Mouse (Mus musculus) spleen, postnatal 10 days (tissue): ENCODE measurements around the gene Rnase1.
"Not testable (repeated sequence)": the region's sequence is repeated elsewhere in the genome, so short reads cannot be mapped to it uniquely, and the experiment has no call there.

Experiments used
- DNase-seq, 2 experiments: peaks; one replicate each; pipeline ENCODE4 v3.0.0; 2021 to 2022; ENCODE audit warnings: low spot score in 2 of 2

Rnase1 gene

DNA sequence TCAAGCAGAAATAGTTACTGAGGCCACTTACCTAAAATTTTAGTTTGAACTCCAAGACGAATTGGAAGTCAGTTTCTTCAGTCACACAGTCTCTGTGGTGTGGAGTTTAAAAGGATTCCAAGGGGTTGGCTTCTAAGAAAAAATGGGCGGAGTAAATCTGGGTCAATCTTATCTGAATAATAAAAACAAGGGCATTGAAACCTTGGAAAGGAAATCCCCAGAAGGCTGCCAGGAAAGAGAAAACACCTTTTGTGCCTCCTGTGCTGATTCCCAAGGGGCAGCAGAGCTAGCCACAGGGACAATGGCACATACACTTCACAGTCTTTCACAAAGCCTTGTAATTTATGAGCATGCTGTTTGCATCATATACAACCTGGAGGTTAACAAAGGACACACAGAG is at the start of gene Rnase1:
Gene Rnase1, minus strand, starts transcription at position 101 of the 400 bp plus-strand sequence.
- no peak for DNase-seq

DNA sequence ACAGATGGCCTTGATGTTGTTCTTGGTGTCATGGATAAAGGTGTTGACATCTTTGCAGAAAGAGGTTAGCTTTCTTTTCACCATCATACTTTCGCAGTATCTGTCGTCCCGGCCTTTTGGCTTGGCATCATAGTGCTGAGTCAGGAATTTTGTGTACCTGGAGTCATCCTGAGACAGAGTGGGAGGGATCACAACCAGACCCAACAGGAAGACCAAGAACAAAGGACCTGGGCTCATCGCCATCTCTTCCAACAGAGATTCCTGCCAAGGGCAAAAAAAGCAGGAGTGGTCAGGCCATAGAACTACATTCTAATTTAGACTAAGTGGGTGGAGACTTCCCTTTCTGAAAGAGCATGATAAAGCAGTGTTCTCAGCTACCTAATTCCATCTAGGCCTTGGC is 49.1 kb upstream of the Rnase1 start:
- no peak for DNase-seq

DNA sequence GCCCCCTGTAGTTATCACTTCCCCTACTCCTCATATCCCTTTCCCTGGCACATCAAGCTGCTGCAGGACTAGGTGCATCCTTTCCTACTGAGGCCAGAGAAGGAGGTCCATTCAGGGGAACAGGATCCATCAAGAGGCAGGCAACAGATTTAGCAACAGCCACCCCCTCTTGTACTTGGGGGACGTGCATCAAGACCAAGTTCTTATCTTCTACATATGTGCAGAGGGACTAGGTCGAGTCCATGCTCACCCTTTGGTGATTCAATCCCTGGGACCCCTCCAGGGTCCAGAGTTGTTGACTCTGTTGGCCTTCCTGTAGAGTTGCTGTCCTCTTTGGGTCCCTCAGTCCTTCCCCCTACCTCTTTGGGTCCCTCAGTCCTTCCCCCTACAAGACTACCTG is 34.5 kb upstream of the Rnase1 start:
- not testable (repeated sequence) for DNase-seq

DNA sequence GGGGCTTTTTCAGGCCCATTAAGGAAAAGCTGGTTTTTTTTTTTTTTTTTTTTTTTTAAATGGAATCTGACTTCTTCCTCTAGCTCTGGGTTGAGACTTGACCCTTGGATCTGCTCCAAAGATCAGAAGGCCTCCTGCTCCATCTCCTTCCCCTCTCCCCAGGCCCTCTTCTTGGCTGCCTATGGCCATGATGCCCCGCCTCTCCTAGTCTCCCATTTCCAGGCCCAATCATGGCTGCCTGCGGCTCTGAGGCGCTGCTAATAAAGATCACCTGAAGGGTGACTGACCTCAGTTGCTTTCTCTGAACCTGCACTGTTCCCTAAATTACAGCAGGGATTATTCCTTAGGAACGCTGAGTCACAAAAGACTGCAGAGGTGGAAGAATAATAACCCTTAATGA is 27.3 kb upstream of the Rnase1 start:
- DNase-seq, result no peak

DNA sequence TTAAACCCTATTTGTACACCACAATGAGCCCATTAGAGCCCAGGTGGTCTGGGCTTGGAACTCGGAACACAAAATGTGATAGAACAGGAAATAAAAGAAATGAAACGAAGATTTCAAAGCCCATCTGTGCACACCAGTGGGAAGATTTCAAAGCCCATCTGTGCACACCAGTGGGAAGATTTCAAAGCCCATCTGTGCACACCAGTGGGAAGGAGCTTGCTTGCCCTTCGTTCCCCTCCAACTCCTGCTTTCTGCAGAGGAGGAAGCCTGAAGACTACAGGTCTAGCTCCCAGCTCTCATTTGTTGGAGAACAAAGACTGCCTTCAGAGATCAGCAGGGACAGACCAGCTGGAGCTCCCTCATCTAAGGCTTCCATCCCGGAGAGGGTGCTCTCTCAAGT is 26.4 kb upstream of the Rnase1 start:
- DNase-seq, result not testable (repeated sequence)

DNA sequence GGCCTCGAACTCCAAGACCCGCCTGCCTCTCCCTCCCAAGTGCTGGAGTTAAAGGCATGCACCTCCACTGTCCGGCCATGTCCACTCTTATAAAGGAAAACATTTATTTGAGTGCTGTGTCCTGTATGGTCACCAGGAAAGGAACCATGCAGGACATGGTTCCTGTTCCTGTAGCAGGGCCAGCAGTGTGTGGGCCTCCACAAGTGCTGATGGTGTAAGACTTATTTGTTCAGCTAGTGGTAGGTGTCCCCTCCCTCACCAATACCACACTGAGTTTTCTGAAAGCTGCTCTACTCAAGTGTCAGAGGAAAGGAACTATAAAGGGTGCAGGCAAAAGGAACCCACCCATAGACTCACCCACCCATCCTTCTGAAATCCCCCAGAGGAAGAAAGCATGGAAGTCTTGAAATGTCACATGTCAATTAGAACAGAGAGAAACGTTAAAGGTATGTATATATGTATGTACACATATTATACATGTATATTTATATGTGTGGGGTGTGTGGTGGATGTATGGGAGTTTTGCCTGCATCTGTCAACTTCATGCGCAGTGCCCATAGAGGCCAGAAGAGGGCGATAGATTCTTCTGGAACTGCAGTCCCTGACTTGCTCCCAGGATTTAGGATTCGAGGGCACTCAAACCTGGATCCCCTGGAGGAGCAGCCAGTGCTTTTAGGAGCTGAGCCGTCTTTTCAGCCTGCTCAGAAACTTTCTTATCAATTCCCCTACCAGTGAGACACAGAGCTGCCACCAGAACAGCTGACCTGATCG is 25.7 kb upstream of the Rnase1 start:
- DNase-seq, result peak in 1 of 2 experiments; percentile 62

DNA sequence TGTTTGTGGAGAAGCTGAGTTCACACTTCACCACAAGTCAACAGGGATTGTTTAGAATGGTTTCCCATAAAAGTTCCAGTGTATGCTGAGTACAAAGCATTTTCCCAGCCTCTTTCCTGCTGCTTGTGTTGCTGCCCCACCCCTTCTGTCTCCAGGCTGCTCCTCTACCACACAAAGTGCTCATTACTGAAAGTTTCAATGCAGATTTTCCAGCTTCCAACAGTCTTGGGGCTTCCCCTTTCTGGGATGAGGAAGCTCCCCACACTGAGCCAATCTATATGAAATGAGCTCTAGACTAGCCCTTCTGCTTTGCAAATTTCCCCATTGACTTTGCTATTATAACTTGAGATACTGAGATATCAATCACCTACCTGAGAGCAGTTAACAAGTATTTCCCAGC is 19.5 kb upstream of the Rnase1 start:
- no peak for DNase-seq

DNA sequence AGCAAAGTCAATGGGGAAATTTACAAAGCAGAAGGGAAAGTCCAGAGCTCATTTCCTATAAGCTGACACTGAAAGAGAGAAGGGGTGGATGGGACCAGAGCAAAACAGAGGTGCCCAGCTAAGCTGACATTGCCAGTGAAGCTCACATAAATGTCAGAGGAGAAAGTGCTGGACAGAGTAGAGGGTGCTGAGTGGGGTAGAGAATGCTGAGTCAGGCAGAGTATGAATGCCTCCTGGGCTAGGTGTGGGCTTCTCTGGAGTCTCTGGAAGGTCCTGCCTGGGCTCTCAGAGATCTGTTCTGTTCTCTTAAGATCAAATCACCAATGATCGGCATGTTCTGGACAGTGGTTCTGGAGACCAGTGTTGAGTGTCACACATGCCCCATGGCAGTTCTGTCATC is 18.9 kb upstream of the Rnase1 start:
- no peak for DNase-seq

DNA sequence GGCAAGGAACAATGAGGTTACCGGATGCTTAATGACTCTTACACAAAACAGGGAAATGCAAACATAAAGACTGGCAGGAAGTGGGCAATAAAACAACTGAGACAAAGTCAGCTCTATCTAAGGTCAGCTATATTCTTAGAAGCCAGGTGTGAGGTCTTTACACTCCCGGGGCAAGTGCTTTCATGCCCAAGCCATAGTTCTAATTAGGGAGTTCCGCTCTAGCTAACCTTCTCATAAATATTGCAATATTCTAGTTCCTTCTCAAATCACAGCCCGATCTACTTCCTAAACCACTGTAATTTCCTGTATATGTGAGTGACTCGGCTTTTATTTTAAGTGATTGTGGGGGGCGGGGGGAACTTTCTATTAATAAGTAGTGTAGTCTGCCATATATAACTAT is 16.7 kb upstream of the Rnase1 start:
- not testable (repeated sequence) for DNase-seq

DNA sequence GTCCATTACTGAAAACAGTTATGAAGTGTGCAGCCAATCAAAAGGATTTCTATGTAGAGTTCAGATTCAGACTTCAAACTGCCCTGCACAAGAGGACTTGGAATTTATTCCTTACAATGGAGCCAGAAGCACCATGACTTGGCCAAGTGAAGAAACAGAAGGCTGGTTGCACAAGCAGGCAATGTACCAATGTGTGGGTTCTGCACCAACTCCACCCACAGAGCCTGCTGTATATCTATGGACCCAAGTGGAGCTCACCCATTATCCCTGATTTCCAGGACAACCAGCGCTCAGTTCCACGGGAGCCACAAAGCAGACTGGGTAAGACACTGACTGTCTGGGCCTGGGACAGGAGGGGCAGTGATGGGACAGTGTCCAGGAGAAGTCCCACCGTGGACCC is 15.4 kb upstream of the Rnase1 start, which contains the start of gene Rnase2b:
Gene Rnase2b, plus strand, starts transcription at position 285 of the 400 bp plus-strand sequence.
- DNase-seq, result not testable (repeated sequence)

DNA sequence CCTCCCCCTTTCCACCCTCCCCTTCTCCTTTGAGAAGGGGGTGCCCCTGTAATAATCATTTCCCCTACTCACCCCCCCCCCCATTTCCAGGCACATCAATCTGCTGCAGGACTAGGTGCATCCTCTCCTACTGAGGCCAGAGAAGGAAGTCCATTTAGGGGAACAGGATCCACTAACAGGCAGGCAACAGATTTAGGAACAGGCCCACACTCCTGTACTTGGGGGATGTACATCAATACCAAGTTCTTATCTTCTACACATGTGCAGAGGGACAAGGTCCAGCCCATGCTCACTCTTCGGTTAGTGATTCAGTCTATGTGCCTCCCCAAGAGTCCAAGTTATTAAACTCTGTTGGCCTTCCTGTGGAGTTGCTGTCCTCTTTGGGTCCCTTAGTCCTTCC is 10.5 kb upstream of the Rnase1 start:
- DNase-seq, result no peak

DNA sequence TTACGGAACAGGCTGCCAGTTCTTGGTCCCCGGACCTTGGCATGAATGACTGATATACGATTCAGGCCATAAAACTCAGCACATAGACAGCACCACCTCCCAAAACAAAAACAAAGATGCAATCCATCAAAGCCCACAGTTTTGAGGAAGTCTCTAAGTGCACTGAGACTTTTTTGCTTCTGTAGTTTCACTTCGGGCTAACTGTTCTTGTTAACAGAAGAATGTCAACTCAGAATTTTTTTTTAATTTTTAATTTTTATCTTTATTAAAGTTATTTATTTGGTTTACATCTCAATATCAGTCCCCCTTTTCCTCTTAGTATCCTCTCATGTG is 10.1 kb upstream of the Rnase1 start:
- DNase-seq, result no peak

DNA sequence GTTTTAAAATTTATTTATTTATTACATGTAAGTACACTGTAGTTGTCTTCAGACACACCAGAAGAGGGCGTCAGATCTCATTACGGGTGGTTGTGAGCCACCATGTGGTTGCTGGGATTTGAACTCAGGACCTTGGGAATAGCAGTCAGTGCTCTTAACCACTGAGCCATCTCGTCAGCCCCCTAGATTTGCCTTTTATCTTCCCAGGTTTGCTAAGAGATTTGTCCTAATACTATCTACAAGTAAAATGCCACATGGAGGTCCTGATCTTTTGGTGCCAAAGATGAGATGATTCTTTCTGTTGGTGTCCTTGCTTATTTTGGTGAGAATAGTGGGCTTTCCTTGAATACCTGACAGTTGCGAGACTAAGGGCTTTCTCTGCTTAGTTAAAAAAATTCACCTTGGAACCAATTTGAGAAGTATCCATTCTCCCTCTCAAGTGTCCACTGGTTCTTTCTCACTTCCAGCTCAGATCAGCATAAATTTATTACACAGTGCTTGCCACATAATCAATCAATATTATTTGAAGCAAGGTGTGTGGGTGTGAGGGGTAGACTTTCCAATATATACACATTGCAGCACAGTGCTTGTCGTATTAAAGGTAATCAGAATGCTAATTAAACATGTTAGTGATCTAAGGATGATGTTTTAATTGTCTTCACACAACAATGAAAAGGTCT is 9.6 kb upstream of the Rnase1 start:
- no peak for DNase-seq

DNA sequence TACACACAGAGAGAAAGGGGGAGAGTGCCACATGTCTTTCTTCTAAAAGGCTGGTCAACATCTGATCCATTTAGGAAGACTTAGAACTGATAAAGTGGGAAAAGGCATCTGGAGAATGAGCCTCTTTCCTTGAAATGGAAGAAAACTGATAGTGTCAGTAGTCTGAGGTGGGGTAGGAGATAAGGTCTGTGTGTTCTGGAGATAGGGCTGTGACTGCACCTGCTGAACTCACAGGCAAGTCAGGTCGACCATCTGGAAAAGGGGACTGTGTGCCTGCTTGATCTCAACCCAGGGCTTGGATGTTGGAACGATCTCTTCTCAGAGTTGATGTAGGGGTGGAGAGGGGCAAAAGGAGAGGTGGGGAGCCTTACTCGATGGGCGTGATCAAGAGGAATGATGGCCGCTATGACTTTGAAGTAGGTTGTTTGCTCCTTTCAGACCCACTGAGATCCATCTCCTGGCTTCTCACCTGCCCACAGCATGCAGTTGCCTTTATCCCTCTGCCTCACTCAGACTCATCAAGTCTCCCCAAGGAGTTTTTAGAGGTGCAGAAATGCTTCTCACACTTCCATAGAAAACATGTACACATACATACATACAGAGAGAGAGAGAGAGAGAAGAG is 5.8 kb upstream of the Rnase1 start:
- no peak for DNase-seq

DNA sequence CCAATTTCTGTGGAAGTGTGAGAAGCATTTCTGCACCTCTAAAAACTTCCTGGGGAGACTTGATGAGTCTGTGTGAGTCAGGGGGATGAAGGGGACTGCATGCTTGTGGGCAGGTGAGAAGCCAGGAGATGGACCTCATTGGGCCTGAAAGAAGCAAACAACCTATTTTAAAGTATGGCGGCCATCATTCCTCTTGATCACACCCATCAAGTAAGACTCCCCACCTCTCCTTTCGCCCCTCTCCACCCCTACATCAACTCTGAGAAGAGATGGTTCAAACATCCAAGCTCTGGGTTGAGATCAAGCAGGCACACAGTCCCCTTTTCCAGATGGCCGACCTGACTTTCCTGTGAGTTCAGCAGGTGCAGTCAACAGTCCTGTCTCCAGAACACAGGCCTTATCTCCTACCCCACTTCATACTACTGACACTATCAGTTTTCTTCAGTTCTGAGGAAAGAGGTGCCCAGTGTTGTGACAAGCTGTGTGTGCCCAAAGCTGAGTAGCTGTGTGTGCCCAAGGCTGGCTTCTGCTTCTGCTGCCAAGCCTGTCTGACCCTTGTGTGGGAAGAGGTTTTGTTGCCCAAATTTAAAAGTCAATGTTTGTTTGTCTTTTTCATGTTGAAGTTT is 3.7 kb upstream of the Rnase1 start:
- DNase-seq, result no peak

DNA sequence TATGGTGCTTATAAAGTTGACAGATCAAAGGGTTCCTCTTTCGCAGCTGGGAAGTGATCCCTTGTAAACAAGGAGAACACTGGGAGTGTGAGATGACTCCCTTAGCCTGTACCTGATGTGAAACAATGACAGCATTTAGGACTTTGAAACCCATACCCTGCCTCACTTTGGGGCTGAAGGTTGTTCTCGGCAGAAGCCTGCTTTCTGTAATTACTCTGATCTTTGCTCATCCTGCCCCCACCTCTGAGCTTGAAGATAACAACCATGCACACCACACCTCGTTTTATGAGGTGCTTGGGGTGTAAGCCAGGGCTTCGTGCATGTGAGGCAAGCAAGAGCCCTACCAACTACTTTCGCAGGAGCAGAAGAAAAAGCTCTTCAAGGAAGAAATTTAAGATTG is 2.6 kb upstream of the Rnase1 start:
- DNase-seq, result no peak

DNA sequence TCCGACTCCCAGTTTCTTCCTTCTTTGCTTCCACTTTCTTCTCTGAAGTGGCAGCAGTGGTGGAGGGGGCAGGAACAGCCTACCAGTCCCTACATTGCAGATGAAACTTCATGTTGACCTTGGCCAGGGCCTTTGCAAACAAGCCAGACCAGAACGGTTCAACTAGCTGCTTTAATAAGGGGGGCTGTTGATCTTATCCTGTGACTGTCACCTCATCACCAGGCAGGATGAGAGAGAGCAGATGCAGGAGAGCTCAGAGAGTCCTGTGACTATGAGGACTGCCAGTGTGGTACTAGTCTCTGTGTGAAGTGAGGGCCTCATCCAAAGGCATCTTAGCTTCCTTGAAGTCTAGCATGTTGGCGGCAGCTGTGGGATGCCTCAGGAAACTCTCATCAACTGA is 1.4 kb upstream of the Rnase1 start:
- DNase-seq, result no peak

DNA sequence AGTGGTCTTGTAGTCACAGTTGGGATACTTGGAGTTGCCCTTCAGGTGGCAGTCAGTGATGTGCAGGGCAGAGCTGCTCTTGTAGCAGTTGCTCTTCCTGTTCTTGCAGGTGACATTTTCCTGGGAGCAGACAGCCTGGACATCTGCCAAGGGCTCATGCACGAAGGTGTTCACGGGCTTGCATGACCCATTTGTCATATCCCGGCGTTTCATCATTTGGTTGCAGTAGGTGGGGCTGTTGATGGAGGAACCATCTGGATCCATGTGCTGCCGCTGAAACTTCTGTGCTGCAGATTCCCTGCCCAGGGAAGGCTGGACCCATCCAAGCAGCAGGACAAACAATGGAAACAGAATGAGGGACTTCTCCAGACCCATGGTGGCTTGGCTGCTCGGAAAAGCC is 1.1 kb downstream of the Rnase1 start:
- DNase-seq, result no peak

DNA sequence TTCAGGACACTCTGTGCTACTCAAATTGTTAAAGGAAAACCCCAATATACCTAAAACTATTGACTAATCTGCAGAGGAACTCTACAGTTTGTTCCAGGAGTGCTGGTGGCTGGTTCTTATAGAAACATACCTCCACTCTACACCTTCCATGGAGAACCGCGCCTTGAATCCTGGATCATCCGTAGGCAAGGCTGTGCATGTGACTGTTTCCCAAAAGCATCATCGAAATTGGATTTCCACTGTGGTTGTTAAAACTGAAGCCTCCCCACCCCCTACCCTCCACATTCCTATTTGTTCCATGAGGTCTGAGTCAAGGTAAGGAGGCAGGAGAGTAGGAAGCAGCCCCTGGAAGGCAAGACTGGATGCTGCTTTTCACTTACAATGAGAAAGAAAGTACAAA is 2.1 kb downstream of the Rnase1 start:
- no peak for DNase-seq

DNA sequence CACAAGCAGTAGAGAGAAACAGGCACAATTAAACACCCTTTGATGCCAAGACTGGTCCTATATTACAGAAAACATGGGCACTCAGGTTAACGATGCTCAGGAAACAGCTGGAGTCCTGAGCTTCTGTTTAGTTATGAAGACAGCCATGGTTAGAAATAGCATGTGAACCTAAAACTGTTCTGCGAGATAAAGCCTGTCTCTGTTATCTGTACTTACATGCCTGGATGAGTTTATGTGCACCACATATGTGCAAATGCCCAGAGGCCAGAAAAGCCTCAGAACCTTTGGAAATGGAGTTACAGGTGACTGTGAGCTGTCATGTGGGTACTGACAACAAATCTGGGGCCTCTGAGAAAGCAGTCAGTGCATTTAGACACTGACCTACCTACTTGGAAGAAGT is 2.6 kb downstream of the Rnase1 start:
- DNase-seq, result peak in 1 of 2 experiments; percentile 33

DNA sequence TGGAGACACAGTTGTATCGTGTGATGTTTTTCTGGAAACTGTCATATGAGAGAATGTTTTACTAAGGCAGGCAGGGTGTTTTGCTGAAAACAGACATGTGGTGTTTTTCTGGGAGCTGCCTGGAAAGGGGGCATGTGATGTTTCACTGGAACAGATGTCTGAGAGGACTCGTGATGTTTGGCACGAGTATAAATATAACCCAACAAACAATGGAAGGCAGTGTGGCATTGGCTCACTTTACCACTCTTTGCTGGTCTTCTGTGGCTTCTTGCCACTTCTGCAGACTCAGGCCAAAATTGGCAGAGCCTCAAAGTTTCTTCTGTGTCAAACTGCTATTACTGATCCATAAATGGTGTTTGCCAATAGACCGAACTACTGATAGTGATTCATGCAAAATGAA is 3.3 kb downstream of the Rnase1 start:
- no peak for DNase-seq

DNA sequence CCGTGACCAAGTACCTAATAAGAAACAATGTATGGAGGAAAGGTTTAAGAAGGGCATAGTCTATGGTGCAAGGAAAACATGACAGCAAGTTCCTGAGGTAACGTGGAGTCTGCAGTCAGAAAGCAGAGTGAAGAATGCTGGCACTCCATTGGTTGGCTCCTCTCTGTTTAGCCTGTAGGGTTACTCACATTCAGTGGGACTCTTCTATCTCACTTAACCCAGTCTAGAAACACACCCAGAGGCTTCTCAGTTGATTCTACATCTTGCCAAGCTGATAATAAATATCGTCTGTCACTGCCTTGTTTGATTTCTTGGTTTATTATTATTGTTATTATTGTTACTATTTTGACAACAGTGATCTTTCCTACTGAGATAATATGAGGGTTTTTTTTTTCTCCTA is 4.0 kb downstream of the Rnase1 start:
- DNase-seq, result no peak

DNA sequence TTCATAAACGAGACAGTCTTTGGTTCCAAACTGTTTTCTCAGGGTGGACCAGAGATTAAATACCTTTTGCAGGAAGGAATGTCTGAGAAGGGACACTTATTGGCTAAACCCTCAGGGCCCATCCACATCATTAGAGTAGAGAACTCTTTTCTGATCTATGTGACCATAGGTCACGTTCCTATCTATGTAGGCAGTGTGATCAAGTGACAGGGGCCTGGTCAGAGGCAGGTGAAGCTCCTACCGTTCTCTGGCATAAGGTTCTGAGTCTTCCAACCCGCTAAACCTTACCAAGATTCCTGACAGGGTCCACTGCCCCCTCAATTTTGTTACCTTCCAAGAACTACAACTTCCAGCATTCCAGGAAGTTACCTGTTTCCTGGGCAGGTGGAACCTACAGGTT is 4.5 kb downstream of the Rnase1 start:
- no peak for DNase-seq
